Mouse (Mus musculus) heart, embryonic 16.5 days (tissue): ENCODE measurements around the gene Cyp4f18. TPM values are rescaled to one million over a fixed set of nuclear protein-coding genes. Genes with fewer than 3 reads are reported as not detected.

Experiments used
- ATAC-seq: fragments of 200-750 bp; cut with Nextera tagmentation; replicated peaks from 2 replicates; pipeline ENCODE4 v1.8.0; 2017; ENCODE audit warnings: moderate number of reproducible peaks; ENCODE audit not compliant: insufficient read depth, low FRiP score; ENCODE audit errors: extremely low read depth
- H3K27ac ChIP-seq: fragments of 300-500 bp; sonication (generic); 2 replicates; pipeline ENCODE4 v1.5.1; 2014; ENCODE audit warnings: mild to moderate bottlenecking, low read length, control low read depth, moderate library complexity
- H3K27me3 ChIP-seq: fragments of 300-500 bp; sonication (generic); 2 replicates; pipeline ENCODE4 v1.6.1; 2014; ENCODE audit warnings: low read length, mixed read lengths; ENCODE audit not compliant: control insufficient read depth, insufficient read depth
- H3K36me3 ChIP-seq: fragments of 300-500 bp; sonication (generic); 2 replicates; pipeline ENCODE4 v1.6.1; 2014; ENCODE audit not compliant: control insufficient read depth, insufficient read depth
- H3K4me1 ChIP-seq: fragments of 300-500 bp; sonication (generic); 2 replicates; pipeline ENCODE4 v1.6.1; 2014; ENCODE audit warnings: low read length, mixed read lengths; ENCODE audit not compliant: control insufficient read depth, insufficient read depth
- H3K4me2 ChIP-seq: fragments of 300-500 bp; sonication (generic); 2 replicates; pipeline ENCODE4 v1.6.1; 2014; ENCODE audit warnings: low read depth, mild to moderate bottlenecking, control low read depth, low read length
- H3K4me3 ChIP-seq: fragments of 300-500 bp; sonication (generic); 2 replicates; pipeline ENCODE4 v1.5.1; 2014; ENCODE audit warnings: mild to moderate bottlenecking, control low read depth, low read length
- H3K9ac ChIP-seq: fragments of 300-500 bp; sonication (generic); 2 replicates; pipeline ENCODE4 v1.6.1; 2014; ENCODE audit warnings: low read length, control low read depth
- H3K9me3 ChIP-seq: fragments of 300-500 bp; sonication (generic); replicated peaks from 2 replicates; pipeline ENCODE4 v1.6.1; 2016; ENCODE audit warnings: low read length; ENCODE audit not compliant: control insufficient read depth
- WGBS: fragments of 180-500 bp; shearing (Covaris S2); extraction: QIAGEN DNeasy Blood & Tissue Kit; methylation state at CpG from one replicate; pipeline ENCODE4 v1.1.7; 2014; 5-methylcytosine and 5-hydroxymethylcytosine counted together
- polyA plus RNA-seq: library from polyadenylated mRNA; unstranded; fragments of >200 nt; fragmentation: Nextera tagmentation; extraction: Ambion mirVana; gene quantifications from 2 replicates; pipeline ENCODE4 v1.2.1, GENCODE M21; 2015

Gene Cyp4f18
- polyA plus RNA-seq, 1 experiment from 2014 or later: 0.74 TPM

- WGBS: 3% methylated on average over 34 of the region's 34 CpGs
- Histone ChIP-seq H3K4me2 (peak within 1 kb of the TSS; percentile 70), H3K27ac (peak within 1 kb of the TSS; percentile 86), H3K27me3 (no peaks in the 10 kb centered on the region), H3K4me3 (peak within 1 kb of the TSS; percentile 86), H3K9ac (peak within 1 kb of the TSS; percentile 90), H3K9me3 (no peaks in the 10 kb centered on the region), H3K36me3 (peaks cover 5% of the 10 kb centered on the region; the same call in 1 of the 2 replicates), H3K4me1 (peaks cover 14% of the 10 kb centered on the region)
- ATAC-seq: peak; percentile 100
These were observed 58.8 kb downstream of the Cyp4f18 start, which contains the start of gene Zfp961 for GRCm38 (mm10) chr8:71950482-71951221. TSS of gene Zfp961 (plus strand) at chr8:71951038.

GRCm38 (mm10) chr8:71948624-71949023 lies 60.8 kb downstream of the Cyp4f18 start:
- WGBS: 85% methylated on average over 5 of the region's 5 CpGs
- Histone ChIP-seq H3K36me3 (no peaks in the 10 kb centered on the region), H3K9ac (no peak overlapping the region), H3K9me3 (no peaks in the 10 kb centered on the region), H3K4me3 (no peak overlapping the region), H3K4me2 (no peak overlapping the region), H3K27ac (no peak overlapping the region), H3K4me1 (peaks cover 14% of the 10 kb centered on the region), H3K27me3 (no peaks in the 10 kb centered on the region)
- ATAC-seq: no peak

GRCm38 (mm10) chr8:71941776-71942175 lies 67.7 kb downstream of the Cyp4f18 start:
- no peak overlapping the region for H3K4me2 ChIP-seq
- no peak overlapping the region for H3K4me3 ChIP-seq
- no peak overlapping the region for H3K9ac ChIP-seq
- H3K4me1 ChIP-seq: no peaks in the 10 kb centered on the region
- no peaks in the 10 kb centered on the region for H3K36me3 ChIP-seq
- 77% methylated on average over 1 of the region's 1 CpGs for WGBS
- H3K27me3 ChIP-seq: no peaks in the 10 kb centered on the region
- H3K27ac ChIP-seq: no peak overlapping the region
- no peak for ATAC-seq
- H3K9me3 ChIP-seq: no peaks in the 10 kb centered on the region

GRCm38 (mm10) chr8:71940293-71941208 lies 68.9 kb downstream of the Cyp4f18 start:
- Histone ChIP-seq H3K27ac (no peak overlapping the region), H3K4me2 (no peak overlapping the region), H3K27me3 (no peaks in the 10 kb centered on the region), H3K9me3 (no peaks in the 10 kb centered on the region), H3K9ac (no peak overlapping the region), H3K36me3 (no peaks in the 10 kb centered on the region), H3K4me1 (no peaks in the 10 kb centered on the region), H3K4me3 (no peak overlapping the region)
- ATAC-seq: no peak
- WGBS: 71% methylated on average over 2 of the region's 2 CpGs

Other genes starting within 250 kb of the Cyp4f18 start
- gene Zfp709, start 127.6 kb downstream of the Cyp4f18 start, polyA plus RNA-seq: 4.5 and 6.1 TPM in 2 replicates
- 2.8 and 2.9 TPM in 2 replicates for gene Zfp882, start 101.0 kb downstream of the Cyp4f18 start, polyA plus RNA-seq
- 26.4 and 26.9 TPM in 2 replicates for gene Zfp617, start 101.0 kb downstream of the Cyp4f18 start, polyA plus RNA-seq
- gene Zfp961, start 58.6 kb downstream of the Cyp4f18 start, polyA plus RNA-seq: 10.6 and 12.5 TPM in 2 replicates
- not detected in 2 replicates for gene Olfr372, start 31.6 kb upstream of the Cyp4f18 start, polyA plus RNA-seq
- not detected in 2 replicates for gene Olfr373, start 73.6 kb upstream of the Cyp4f18 start, polyA plus RNA-seq
- gene Olfr374, start 97.4 kb upstream of the Cyp4f18 start, polyA plus RNA-seq: 0.04 TPM in 1 of 2 replicates, not detected in the other
- gene Tpm4, start 125.3 kb upstream of the Cyp4f18 start, polyA plus RNA-seq: 351 and 381 TPM in 2 replicates
- gene Rab8a, start 151.6 kb upstream of the Cyp4f18 start, polyA plus RNA-seq: 77.4 and 101 TPM in 2 replicates
- 0.55 and 1.1 TPM in 2 replicates for gene Hsh2d, start 180.0 kb upstream of the Cyp4f18 start, polyA plus RNA-seq
- not detected in 2 replicates for gene Cib3, start 203.2 kb upstream of the Cyp4f18 start, polyA plus RNA-seq
- gene Gm11034, start 204.0 kb upstream of the Cyp4f18 start, polyA plus RNA-seq: not detected in 2 replicates
- gene Fam32a, start 210.1 kb upstream of the Cyp4f18 start, polyA plus RNA-seq: 44.1 and 46.6 TPM in 2 replicates
- 120 and 121 TPM in 2 replicates for gene Ap1m1, start 230.4 kb upstream of the Cyp4f18 start, polyA plus RNA-seq